Mouse (Mus musculus) kidney, adult 18-20 months (tissue): ENCODE data around the gene Ptprcap.

Source experiments
- DNase-seq: peaks from one replicate; pipeline ENCODE4 v3.0.0; 2021

Gene Ptprcap

GRCm38 (mm10) chr19:4196548-4196947, 43.1 kb downstream of the Ptprcap start:
- DNase-seq = no peak

GRCm38 (mm10) chr19:4197180-4197579, 43.8 kb downstream of the Ptprcap start:
- no peak for DNase-seq

DNA sequence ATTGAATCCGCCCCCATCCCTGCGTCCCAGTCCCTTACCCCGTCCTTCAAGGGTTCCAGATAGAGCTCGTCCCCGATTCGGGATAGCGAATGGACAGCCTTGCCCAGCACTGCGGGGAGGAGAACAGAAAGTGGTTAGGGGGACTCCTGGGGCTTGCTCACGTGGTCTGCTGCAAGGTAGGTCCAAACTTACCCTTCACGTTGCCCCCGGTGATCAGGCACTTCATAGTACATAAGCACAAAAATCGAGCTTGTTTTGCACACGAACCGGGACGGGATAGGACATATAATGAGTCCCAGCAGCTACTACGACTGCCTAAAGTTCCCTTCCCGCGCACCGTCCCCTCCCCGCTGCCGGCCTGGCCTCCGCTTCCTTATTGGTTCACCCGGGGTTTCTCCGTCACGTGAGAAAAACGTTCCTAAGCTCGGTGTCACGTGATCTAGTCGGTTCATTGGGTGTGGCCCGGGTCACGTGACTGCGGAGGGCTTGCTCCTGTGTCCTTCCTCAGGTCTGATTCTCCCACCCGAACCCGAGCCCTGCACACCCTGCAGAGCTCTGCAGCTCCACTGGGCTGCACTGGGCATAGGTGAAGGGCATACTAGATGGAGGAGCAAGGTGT, 48.0 kb downstream of the Ptprcap start, which contains the start of gene Rad9a:
TSS of gene Rad9a (minus strand) at position 372 of the 619 bp plus-strand sequence.
- peak; percentile 96 for DNase-seq

- no peak for DNase-seq
Measured at GRCm38 (mm10) chr19:4202149-4202548, 48.7 kb downstream of the Ptprcap start.

DNA sequence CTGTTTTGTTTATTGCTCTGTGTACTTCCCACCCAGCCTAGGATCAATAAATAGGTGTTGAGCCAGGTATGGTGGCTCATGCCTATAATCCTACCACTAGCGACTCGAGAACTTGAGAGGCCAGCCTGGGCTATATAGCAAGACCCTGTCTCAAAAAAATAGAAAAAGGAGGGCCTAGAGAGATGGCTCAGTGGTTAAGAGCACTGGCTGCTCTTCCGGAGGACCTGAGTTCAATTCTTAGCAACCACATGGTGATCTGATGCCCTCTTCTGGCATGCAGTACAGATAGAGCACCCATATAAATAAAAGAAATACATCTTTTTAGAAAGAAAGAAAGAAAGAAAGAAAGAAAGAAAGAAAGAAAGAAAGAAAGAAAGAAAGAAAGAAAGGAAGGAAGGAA, 49.7 kb downstream of the Ptprcap start:
- DNase-seq = no peak

GRCm38 (mm10) chr19:4203604-4204326, 50.4 kb downstream of the Ptprcap start:
- no peak for DNase-seq

- DNase-seq = no peak
Measured at GRCm38 (mm10) chr19:4204889-4205288, 51.5 kb downstream of the Ptprcap start.
